Mouse (Mus musculus) neutrophil, adult 5-6 weeks (primary cell): ENCODE measurements around the gene Tbx1. TPM values are rescaled to one million over a fixed set of nuclear protein-coding genes. Genes with fewer than 3 reads are reported as not detected.

Experiments
- ATAC-seq: fragments of 151-379, 151-347 bp; 2 replicates; pipeline ENCODE4 v1.8.0; 2017; ENCODE audit warnings: mild to moderate bottlenecking, moderate TSS enrichment; ENCODE audit not compliant: insufficient number of reproducible peaks, poor library complexity, low FRiP score, severe bottlenecking; ENCODE audit errors: extremely low read depth
- total RNA-seq: library from RNA; stranded (forward); fragments of 200-1000 nt; gene quantifications from 2 replicates; pipeline ENCODE4 v1.2.3, GENCODE M21; 2017

Gene Tbx1
- total RNA-seq, 1 experiment from 2014 or later = not detected

DNA sequence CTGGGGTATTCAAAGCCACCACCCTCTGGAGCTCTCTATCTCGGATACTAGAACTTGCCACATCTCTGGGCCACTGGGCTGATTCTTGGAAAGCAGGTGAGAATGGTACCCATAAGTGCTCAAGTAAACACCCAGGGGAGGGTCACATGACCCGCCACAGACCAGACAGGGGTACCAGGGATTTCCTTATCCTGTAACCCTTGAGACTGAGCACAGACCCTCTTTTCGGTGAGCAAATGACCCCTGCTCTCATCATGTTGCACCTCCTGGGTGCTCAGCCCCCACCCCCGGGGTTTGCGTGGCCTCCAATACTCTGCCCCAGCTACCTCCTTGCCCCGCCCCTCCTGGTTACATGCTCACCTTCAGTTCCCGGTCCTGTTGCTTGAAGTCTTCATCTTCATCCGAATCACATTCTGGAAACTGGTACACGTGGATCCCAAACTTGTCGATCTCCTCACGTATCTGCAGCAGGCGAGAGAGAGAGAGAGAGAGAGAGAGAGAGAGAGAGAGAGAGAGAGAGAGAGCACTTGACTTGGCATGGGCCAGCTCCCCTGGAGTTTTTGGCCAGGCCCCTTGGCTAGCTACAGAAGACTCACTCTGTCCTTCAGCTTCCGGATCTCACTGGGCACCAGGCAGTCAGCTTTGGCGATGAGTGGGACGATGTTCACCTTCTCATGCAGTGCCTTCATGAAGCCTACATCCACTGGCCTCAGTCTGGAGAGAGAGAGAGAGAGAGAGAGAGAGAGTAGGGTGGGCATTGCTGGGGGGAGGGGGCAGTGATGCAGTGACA, 33.5 kb upstream of the Tbx1 start:
- no peak for ATAC-seq

DNA sequence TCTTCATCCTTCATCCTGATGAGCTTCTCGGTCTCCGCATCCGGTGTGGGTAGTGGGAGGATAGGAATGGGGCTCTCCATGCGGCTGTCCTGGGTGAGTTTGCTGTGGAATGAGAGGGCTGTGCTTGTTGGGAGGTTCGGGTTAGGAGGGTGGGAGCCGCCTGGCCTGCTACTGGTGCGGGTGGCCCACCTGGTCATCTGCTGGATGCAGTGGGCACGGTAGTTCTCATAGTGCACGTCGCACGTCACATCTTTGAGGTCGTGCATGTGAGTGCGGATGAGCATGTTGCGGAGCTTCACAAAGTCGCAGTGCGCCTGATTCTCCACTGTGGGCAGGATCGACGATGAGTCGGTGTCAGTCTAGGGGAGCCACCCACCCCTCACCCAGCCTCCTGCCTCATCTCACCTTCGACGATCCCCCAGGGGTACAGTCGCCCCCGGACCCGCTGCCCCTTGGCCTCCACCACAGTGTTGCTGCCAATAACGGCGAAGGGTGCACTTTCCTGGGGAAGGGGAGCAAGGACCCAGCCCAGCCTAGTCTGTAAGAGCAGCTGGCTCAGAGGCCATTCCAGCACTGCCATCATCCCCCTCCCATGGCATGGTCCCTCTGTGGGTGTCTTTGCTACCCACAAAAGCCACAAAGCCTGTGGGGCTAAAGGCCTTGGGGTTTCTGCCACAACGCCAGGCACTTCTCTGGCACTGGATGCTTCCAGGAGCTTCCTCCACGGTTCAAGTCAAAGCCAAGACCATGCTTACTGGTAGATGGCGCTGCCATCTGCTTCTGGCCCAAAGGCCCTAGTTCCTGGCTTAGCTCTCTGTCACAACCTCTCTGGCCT, 32.7 kb upstream of the Tbx1 start:
- ATAC-seq = no peak

DNA sequence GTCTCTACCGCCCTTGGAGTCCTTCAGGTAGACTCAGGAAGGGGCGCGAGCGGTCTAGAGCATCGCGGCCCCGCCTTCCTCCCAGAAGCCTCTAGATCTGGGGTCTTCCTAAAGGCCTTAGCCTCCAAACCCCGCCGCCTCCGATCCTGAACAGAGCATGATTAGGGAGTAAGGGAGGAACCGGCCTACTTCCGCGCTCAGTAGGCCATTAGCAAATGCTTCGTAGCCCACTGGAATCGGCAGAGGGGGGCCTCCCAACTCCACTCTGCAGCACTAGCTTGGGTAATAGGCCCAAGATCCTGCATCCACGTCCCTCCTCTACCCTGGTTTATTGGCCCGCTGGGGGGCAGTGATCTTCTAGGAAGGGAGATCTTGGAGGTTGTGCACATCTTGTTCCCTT, 31.5 kb upstream of the Tbx1 start, which contains the start of gene Gp1bb:
Gene Gp1bb (minus strand): TSS at position 385 of the 400 bp plus-strand sequence.
- no peak for ATAC-seq

DNA sequence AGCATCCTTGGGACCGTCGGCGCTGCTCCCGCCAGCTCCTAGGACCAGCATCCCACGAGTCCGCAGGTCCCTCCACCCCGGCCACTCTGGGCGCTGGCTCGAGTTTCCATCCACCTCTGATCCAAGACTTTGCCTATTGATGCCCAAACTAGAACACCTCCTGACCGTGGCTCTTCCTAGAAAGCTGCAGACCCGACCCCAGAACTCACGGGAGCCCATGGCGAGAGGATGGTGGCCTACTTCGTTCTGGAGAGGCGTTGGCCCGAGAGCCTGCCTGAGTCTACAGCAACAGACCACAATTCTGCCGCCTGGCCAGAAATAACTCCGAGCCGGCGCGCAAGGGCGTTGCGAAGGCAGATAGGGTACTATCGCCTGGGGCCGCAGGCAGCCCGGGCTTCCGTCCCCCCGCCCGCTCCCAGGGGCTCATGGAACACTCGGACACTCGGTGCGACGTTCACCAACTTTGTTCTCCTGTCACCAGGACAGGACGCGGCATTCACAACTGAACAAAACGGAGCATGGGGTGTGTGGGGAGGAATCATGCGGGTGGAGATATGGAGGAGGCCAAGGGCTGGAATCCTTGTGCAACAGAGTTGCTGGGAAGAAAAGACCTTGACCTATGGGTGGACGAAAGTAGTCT, 31.0 kb upstream of the Tbx1 start:
- no peak for ATAC-seq

DNA sequence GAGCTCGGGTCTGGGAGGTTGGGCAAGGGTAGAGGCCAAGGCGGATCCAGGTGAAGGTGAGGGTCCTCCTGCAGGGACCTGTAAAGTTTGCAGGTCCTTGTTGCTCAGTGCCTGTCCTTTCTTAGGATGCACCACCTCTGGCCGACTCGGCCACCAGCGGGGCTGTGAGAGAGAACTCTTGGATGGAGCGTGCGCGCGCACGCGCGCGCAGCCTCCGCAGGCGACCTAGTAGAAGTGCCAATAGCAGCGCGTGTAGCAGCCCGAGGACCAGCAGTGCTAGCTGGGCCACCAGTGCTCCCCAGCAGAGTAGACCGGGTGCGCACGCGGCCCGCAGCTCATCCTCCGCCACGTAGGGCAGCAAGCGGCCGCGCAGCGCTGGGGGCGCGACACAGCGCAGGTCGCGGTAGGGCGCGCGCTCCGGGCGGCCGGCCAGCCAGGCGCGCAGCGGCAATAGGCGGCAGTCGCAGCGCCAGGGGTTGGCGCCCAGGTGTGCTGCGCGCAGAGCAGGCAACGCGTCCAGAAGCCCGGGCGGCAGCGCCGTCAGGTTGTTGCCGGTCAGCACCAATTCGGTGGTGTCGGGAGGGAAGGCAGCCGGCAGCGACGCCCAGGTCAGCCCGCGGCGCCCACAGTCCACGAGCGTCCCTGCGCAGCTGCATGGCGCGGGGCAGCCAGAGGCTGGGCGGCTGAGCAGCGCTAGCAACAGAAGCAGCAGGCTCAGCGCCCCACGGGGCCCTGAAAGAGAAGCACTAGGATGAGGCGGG, 30.3 kb upstream of the Tbx1 start:
- no peak for ATAC-seq

DNA sequence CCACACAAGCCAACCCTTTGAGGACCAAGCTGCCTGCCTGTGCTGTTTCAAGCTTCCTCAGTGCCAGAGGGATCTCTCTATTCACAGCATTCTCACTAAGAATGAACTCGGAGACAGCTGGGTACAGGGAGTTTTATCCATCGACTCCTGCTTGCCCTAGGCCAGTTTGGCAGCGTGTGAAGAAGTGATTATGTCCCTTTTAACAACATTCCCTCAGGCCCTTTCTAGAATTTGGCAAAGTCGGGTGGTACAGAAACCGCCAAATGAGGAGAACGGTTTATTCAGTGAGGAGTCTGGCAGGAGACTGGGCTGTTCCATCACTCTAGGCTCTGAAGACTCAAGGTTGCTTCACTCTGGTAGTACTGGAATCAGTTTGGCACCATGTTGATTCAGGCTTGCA, 29.7 kb upstream of the Tbx1 start:
- ATAC-seq = no peak

DNA sequence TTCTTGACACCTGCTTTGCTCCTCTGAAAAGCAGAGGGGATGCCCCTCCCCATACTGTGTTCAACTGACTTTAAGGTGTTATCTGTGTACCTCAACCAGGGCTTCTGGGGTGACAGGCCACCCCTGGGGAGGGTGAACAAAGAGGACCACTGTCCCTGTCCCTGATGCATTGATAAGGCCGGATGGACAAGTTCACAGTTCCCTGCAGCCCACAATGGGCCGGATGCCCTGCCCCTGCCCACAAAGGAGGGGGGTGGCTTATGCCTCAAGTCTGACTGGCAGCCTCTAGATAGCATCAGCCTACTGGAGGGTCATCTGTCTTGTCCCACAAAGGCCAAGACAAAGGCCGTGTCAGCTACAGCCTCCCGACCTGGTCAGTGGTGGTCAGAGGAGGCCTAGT, 28.6 kb upstream of the Tbx1 start:
- ATAC-seq = no peak

DNA sequence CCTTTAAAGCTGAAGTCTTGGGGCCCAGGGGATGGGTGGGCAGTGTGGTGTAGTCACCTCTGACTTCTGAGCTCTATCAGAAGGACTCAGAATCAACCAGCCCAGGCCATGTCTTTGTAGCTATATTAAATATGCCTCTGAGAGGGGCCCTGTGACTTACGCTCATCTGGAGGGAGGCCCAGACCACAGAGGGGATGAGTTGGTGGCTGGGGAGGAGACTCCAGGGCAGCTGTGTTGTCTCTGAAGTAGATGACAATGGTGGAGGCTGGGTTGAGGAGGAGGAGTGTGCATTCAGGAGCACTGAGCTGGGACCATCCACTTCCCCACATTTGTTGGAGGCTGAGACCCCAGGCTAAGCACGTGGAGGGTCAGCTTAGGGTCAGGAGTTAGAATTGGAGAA, 27.8 kb upstream of the Tbx1 start:
- ATAC-seq = no peak

DNA sequence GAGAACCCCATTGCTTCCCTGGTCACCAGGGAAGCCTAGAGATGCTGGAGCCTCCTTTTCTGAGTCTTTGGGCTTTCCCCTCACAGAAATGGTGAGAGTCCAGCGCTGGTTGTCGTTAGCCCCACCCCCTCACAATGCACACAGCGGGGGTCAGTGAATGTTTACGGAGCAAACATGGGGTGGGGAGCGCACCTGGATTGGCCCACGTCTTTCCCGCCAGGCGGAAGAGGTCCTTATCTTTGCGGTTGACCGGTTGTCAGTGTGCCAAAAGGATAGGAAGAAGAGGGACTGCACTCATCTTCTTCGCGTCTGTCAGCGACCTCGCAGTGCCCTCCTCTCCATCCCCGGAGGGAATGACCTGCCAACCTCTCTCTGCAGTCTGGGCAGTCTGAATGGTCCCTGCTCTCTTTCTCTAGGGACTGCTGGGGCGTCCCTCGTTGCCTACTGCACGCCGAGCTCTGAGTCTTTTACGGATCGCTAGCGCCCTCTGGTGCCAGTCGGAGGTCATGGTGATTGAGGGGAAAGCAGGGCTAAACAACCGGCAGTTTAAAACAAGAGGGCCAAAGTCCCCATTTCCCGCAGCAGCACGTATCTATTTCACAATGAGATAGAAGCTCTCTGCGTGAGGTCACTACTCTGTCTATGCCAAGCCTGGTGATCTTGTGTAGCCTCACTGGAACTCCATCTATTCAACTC, 27.0 kb upstream of the Tbx1 start:
- peak; percentile 67 for ATAC-seq

DNA sequence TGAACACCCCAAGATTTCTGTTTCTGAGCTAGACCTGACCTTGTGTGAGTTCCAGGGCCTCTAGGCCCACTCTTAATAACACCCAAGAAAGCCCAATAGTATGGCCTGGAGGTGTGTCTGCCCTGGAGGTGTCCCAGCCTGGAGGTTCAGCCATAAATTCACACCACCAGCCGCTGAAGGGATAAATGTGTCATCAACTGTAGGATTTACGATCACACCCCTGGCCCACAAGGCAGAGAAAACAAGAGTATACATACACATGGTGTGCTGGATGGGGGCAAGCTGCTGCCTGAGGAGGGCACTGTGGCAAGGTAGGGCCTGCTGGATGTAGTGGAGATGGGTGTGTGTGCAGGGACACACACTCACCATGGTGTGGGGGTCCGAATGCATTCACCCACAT, 22.8 kb upstream of the Tbx1 start:
- no peak for ATAC-seq

DNA sequence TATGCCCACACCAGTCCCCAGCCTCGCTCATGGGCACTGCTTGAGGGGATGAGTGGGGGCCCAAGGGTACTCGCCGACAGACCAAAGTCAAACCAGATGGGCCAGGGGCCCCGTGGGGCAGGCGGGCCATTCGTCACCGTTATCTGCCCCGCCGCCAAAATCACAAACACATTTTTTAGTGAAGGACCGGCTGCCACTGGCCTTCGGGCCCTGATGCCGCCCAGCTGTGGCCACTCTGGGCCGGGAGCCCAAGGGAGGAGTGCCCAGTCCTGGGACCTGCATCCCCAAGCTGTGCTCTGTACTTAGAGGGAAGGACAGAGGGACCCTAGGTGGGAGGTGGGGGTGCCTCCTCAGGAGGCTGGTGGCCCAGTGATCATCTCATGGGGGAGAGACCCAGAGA, 21.3 kb upstream of the Tbx1 start:
- ATAC-seq = no peak

DNA sequence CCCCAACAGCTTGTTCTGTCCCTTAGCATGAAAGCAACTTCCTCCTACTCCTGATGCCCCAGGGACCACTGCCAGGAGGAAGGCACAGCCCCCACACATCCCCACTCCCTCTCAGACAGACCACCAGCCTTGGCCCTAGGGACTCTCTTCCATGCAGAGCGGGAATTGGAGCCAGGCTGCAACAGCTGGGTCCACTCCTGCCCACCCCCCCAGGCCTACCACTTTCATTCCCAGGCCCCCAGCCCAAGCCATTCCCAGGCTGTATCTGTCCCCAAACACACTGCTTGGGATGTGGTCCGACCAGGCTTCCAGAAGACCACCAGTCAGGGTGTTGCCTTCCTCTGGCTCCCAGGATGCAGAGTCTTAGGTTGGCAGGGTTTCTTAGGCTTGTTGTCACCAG, 18.6 kb upstream of the Tbx1 start:
- ATAC-seq = no peak

DNA sequence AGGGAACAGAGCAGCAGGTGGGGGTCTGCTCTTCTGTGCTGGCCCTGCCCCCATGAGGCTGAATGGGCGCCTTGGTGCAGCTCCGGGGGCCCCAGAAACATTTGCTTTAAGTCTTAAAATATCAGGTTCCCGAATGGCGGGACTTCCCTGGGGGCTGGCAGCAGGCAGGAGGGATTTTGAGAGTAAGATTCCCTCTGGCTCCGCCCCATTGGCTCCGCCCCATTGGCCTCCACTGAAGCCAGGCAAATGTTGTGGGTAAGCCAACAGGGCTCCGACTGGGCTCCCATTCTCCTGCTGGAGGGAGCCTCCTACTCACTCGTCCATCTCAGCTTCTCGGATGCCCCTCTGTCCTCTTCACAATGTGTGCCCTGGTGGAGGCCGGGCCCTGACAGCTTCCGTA, 17.8 kb upstream of the Tbx1 start:
- ATAC-seq = no peak

DNA sequence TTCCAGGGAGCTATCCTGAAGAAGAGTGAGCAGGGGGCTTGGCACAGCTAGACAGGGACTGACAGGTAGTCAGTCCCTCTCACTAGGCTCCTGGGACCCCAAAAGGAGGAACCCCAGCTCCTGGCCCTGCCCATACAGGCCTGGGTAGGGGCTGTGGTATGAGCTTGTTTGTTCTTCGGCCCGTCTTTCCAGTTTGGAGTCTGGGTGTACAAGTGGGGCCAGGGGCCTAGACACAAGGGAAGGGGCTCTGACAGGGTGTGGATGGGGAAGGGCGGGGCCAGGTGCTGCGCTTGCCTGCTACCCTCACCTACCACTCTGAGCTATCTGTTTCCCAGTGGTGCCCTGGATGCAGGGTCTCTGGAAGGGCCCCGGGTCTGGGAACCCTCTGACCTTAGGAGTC, 15.2 kb upstream of the Tbx1 start:
- no peak for ATAC-seq

DNA sequence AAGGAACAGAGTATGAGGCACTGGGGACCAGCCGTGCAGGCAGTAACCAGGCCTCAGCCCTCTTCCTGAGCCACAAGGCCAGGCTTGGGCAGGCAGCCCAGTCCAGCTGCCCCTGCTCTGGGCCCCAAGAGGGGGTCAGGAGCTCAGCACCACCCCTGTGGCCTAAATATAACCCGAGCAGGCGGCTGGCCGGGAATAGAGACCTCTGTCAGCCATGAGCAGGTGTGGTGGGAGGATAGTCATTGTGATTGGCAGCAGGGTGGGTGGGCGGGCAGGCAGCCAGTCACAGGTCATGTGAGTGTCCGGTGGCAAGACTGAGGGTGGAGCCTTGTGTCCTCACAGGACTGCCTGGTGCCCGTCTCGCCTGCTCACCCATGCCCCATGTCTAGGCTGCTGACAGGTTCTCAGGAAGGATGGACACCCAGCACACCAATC, 13.8 kb upstream of the Tbx1 start:
- ATAC-seq = no peak

DNA sequence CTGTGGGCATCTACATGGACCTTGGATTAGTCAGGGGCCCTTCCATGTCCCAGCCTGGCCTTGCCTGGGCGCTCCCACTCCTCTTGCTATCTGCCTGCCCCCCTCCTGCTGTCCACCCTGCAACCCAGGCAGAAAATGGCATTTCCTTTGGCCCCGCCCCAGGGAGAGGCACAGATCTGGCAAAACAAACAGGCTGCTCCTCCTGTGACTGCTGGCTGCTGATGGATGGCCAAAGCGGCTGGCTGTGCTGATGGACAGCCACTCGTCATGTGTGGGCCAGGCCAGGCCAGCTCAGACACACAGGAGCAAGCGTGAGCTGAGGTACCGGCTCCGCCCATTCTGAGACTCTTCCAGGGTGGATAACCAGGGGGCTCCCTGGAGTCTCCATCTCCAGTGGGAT, 11.0 kb upstream of the Tbx1 start:
- ATAC-seq = no peak

DNA sequence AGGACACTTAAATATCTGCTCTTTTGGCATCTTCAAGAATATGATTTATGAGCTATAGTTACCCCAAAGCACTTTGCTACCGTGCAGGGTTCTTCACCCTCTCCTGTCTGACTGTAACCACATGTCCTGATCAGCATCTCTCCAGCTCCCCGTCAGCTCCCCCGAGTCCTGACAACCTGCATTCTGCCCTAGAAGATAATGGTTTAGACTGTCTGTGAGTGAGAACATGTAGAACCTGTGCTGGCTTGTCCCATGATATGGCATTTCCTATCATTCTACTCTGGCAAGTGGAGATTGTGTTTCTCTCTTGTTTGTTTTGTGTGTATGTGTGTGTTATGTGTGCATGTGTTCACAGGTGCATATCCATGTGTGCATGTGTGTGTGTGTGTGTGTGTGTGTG, 7.5 kb upstream of the Tbx1 start:
- ATAC-seq = no peak

DNA sequence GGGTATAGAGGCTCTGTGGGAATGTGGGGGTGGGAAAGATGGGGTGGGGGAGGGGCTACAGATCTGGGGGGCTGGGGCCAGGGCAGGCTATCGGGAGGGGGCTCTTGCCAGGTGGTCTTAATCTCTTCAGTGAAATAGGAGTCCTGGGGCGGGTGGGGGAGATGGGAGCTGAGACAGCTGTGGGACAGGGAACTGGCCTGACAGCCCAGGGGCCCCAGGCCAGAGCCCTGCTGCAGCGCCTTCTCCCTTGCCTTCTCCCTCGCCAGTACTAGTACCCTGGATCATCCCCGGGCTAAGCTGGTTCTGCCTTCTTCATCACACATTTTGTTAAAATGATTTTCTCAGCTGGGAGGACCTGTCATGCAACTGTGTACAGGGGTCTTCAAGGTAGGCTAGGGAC, 5.8 kb upstream of the Tbx1 start:
- no peak for ATAC-seq

DNA sequence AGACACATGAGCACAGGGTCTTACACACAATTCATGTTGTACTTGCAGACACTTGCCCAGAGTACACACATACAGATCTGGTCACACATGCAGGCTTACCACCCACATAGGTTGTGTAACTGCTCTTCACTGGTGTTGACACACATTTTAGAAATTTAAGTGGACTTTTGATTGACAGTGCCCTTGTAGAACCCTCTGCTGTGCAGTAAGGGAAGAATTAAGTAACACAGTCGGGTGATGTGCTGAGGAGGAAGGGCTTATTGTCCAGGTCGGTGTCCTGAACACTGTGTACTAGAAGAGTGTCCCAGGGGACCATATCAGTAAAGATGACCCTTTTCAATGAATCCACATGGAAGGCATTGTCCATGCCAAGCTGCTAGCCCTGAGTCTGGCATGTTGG, 3.5 kb upstream of the Tbx1 start:
- ATAC-seq = no peak
